Mouse (Mus musculus) spleen, postnatal 10 days (tissue): ENCODE data around the gene Olfr1240.

Source experiments
- DNase-seq, 2 experiments: peaks; one replicate each; pipeline ENCODE4 v3.0.0; 2021 to 2022; ENCODE audit warnings: low spot score in 2 of 2

Gene Olfr1240

DNA sequence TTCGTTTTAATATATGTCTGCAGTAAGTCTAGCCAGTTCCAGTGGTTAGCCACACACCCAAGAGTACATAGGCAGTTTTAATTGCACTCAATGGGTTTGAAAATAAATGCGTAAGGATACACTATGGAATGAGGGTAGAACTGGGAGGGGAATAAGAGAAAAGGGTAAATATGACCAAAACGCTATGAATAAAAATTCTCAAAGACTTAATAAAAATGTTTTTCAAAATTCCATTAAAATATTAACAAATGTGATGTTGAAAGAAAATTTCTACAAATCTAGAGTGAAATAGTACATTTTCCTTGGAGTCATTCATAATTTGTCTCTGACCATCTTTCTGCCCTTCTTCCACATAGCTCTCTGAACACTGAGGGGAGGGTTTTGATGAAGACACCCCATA, at the start of gene Olfr1240:
Gene Olfr1240 (minus strand): TSS at position 101 of the 400 bp plus-strand sequence.
- DNase-seq, result no peak

DNA sequence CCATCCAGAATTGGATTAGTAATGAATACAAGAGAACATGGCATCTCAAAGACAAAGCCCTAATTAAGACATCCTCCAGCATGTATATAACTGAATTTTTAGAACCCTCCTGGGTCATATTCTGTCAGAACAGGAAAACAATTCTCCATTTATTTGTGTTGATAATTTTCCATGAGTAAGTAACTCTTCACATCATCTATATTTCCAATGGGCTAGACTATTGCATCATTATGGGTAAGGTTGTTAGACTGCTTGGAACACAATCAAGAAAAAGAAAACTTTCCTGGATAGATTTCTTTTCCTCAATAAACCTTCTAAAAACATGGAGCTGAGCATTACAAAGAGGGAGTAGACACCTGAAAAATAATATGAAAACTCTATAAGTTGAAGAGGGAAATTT, 44.2 kb upstream of the Olfr1240 start, which contains the start of gene Olfr1241:
Gene Olfr1241 (minus strand): TSS at position 101 of the 400 bp plus-strand sequence.
- no peak for DNase-seq

DNA sequence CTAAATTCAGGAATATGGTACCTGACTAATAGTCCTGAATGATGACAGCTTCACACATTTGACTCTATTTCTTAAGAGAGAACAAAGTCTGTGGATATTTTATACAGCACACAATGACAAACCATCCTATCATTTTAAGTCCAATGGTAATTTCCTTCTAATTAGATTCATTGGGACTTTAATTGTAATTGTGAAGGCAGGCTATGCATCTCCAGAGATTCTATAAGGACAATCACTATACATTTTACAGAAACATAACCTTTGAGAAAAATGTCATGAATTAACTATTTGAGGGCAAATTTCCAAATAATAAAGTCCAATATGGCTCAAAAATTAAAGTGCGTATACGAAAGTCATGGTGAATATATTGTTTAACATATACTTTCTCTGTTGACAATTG, 22.5 kb downstream of the Olfr1240 start, which contains the start of gene Olfr1239:
Gene Olfr1239 (minus strand): TSS at position 101 of the 400 bp plus-strand sequence.
- no peak for DNase-seq

DNA sequence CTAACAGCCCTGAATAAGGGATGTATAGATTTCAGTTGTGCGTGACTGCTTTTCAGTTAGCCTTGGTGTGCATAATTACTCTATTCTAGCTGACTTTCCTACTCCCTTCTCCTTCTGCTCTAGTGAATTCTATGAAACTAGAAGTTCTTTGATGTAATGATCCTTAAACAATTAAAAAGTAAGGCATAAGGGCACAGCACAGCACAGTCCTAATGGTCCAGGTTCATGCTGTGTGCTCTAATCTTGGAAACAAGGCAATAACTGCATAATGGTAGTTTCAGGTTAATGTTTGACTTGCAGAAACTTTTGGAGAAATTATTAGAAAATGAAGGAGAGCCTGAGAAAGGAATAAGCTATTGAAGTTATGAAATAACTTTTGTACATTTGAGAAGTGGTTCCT, 28.2 kb downstream of the Olfr1240 start:
- no peak for DNase-seq

DNA sequence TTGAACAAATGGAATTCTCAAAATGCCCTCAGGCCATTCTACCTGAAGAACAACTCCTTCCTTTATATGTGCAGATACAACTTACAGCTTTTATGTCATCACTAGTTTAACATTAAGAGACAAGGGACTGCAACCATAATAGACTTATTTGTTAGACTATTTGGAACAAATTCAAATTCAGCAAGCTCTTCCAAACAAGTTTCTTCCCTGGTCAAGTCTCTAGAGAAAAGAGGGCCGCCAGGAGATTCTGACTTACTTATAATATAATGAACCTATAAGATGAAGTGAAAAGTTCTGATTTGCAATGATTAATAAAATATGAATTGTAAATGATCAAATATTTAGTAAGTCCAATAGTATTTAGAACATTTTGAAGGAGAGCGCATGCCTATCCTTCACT, 33.2 kb downstream of the Olfr1240 start, which contains the start of gene Olfr1238:
Gene Olfr1238 (minus strand): TSS at position 101 of the 400 bp plus-strand sequence.
- DNase-seq, result no peak

DNA sequence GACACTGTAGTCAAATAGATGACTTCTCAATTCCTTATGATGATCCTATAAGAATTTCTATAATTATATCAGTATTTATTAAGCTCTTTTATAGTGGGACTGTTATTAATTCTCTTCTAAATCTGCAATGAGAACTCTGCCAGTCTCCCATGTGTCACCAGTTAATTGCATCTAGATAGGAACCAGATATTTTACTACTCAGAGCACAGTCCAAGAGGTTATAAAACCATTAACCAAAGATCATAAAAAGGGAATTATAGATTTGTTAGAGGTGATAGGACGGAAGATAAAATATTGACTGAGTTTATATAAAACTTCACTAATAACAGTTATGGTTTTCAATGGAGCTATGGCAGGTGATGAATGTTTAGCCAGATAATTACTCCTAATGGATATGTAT, 41.9 kb downstream of the Olfr1240 start:
- no peak for DNase-seq
